Mouse (Mus musculus) kidney, embryonic 16.5 days (tissue): ENCODE data around the gene Efs. TPM values are rescaled to one million over a fixed set of nuclear protein-coding genes. Genes with fewer than 3 reads are reported as not detected.
"Not testable (repeated sequence)": the region's sequence is repeated elsewhere in the genome, so short reads cannot be mapped to it uniquely, and the experiment has no call there.

Experiments
- ATAC-seq: fragments of 200-750 bp; cut with Nextera tagmentation; 2 replicates; pipeline ENCODE4 v1.8.0; 2017; ENCODE audit warnings: moderate TSS enrichment; ENCODE audit not compliant: low FRiP score, low TSS enrichment
- H3K27ac ChIP-seq: fragments of 300-500 bp; sonication (generic); 2 replicates; pipeline ENCODE4 v1.5.1; 2014; ENCODE audit warnings: low read length
- H3K27me3 ChIP-seq: fragments of 300-500 bp; sonication (generic); 2 replicates; pipeline ENCODE4 v1.6.1; 2014; ENCODE audit warnings: low read length, control low read depth, mixed read lengths; ENCODE audit not compliant: insufficient read depth
- H3K36me3 ChIP-seq: fragments of 300-500 bp; sonication (generic); 2 replicates; pipeline ENCODE4 v1.6.1; 2014; ENCODE audit warnings: low read length, control low read depth, mixed read lengths; ENCODE audit not compliant: insufficient read depth
- H3K4me1 ChIP-seq: fragments of 300-500 bp; sonication (generic); 2 replicates; pipeline ENCODE4 v1.6.1; 2014; ENCODE audit warnings: low read length, control low read depth, mixed read lengths; ENCODE audit not compliant: insufficient read depth
- H3K4me2 ChIP-seq: fragments of 300-500 bp; sonication (generic); replicated peaks from 2 replicates; pipeline ENCODE4 v1.6.1; 2014; ENCODE audit warnings: low read depth, low read length
- H3K4me3 ChIP-seq: fragments of 300-500 bp; sonication (generic); 2 replicates; pipeline ENCODE4 v1.5.1; 2014; ENCODE audit warnings: mild to moderate bottlenecking, low read length
- H3K9ac ChIP-seq: fragments of 300-500 bp; sonication (generic); replicated peaks from 2 replicates; pipeline ENCODE4 v1.6.1; 2014; ENCODE audit warnings: low read length
- H3K9me3 ChIP-seq: fragments of 300-500 bp; sonication (generic); 2 replicates; pipeline ENCODE4 v1.6.1; 2016; ENCODE audit warnings: low read length, control low read depth
- WGBS: fragments of 180-500 bp; shearing (Covaris S2); extraction: QIAGEN DNeasy Blood & Tissue Kit; methylation state at CpG from one replicate; pipeline ENCODE4 v1.1.7; 2014; 5-methylcytosine and 5-hydroxymethylcytosine counted together
- polyA plus RNA-seq: library from polyadenylated mRNA; unstranded; fragments of >200 nt; fragmentation: Nextera tagmentation; extraction: Ambion mirVana; gene quantifications from 2 replicates; pipeline ENCODE4 v1.2.1, GENCODE M21; 2015

Gene Efs
- polyA plus RNA-seq: 30.0 and 33.0 TPM in 2 replicates

GRCm38 (mm10) chr14:54925349-54926342, at the start of gene Efs:
TSS of gene Efs (minus strand) at chr14:54926126.
- Histone ChIP-seq H3K36me3 (peaks cover 15% of the 10 kb centered on the region; the same call in 1 of the 2 replicates), H3K9ac (peak within 1 kb of the TSS; percentile 82), H3K27ac (peak within 1 kb of the TSS; percentile 99), H3K4me3 (peak within 1 kb of the TSS; percentile 55), H3K4me2 (peak within 1 kb of the TSS; percentile 81), H3K27me3 (0 out of 2 replicates have a peak, but pooled peaks cover 2% of the 10 kb centered on the region), H3K9me3 (peaks cover 13% of the 10 kb centered on the region), H3K4me1 (peaks cover 36% of the 10 kb centered on the region)
- WGBS: 2% methylated on average over 57 of the region's 57 CpGs
- peak; percentile 72 for ATAC-seq

- no peak overlapping the region for H3K27ac ChIP-seq
- H3K27me3 ChIP-seq: no peaks in the 10 kb centered on the region
- H3K36me3 ChIP-seq: no peaks in the 10 kb centered on the region
- WGBS: 80% methylated on average over 5 of the region's 6 CpGs
- no peak for ATAC-seq
- H3K4me1 ChIP-seq: no peaks in the 10 kb centered on the region
- no peak overlapping the region for H3K4me3 ChIP-seq
- H3K4me2 ChIP-seq: no peak overlapping the region
- H3K9me3 ChIP-seq: no peaks in the 10 kb centered on the region
- no peak overlapping the region for H3K9ac ChIP-seq
Observed at GRCm38 (mm10) chr14:54974068-54974791, 48.3 kb upstream of the Efs start.

- ATAC-seq, H3K4me2 ChIP-seq, H3K4me1 ChIP-seq, H3K27me3 ChIP-seq, H3K4me3 ChIP-seq, H3K9ac ChIP-seq, H3K27ac ChIP-seq, H3K36me3 ChIP-seq, H3K9me3 ChIP-seq: not testable (repeated sequence)
- WGBS: 91% methylated on average over 6 of the region's 11 CpGs
Observed at GRCm38 (mm10) chr14:54972786-54973185, 46.9 kb upstream of the Efs start.

- Histone ChIP-seq H3K27me3 (no peaks in the 10 kb centered on the region), H3K36me3 (no peaks in the 10 kb centered on the region), H3K27ac (no peak overlapping the region), H3K4me2 (no peak overlapping the region), H3K9me3 (no peaks in the 10 kb centered on the region), H3K4me3 (no peak overlapping the region), H3K9ac (no peak overlapping the region), H3K4me1 (no peaks in the 10 kb centered on the region)
- ATAC-seq: no peak
Observed at GRCm38 (mm10) chr14:54968344-54968743, 42.4 kb upstream of the Efs start.

GRCm38 (mm10) chr14:54967874-54968273, 41.9 kb upstream of the Efs start:
- no peak for ATAC-seq
- Histone ChIP-seq H3K27me3 (no peaks in the 10 kb centered on the region), H3K36me3 (no peaks in the 10 kb centered on the region), H3K4me2 (no peak overlapping the region), H3K4me1 (no peaks in the 10 kb centered on the region), H3K9me3 (no peaks in the 10 kb centered on the region), H3K4me3 (no peak overlapping the region), H3K27ac (no peak overlapping the region), H3K9ac (no peak overlapping the region)
- WGBS: 90% methylated on average over 3 of the region's 3 CpGs

- WGBS: 63% methylated on average over 7 of the region's 7 CpGs
- H3K4me3 ChIP-seq: no peak within 1 kb of the TSS
- H3K4me1 ChIP-seq: no peaks in the 10 kb centered on the region
- H3K9me3 ChIP-seq: no peaks in the 10 kb centered on the region
- H3K27me3 ChIP-seq: no peaks in the 10 kb centered on the region
- H3K9ac ChIP-seq: no peak within 1 kb of the TSS
- no peak within 1 kb of the TSS for H3K4me2 ChIP-seq
- ATAC-seq: no peak
- H3K36me3 ChIP-seq: no peaks in the 10 kb centered on the region
- H3K27ac ChIP-seq: no peak within 1 kb of the TSS
Observed at GRCm38 (mm10) chr14:54966320-54966977, 40.5 kb upstream of the Efs start, which contains the start of gene Myh6. TSS of gene Myh6 (minus strand) at chr14:54966927.

GRCm38 (mm10) chr14:54965631-54966030, 39.7 kb upstream of the Efs start:
- no peaks in the 10 kb centered on the region for H3K27me3 ChIP-seq
- no peak overlapping the region for H3K9ac ChIP-seq
- no peak overlapping the region for H3K4me3 ChIP-seq
- no peak overlapping the region for H3K4me2 ChIP-seq
- H3K36me3 ChIP-seq: no peaks in the 10 kb centered on the region
- no peaks in the 10 kb centered on the region for H3K9me3 ChIP-seq
- H3K27ac ChIP-seq: no peak overlapping the region
- 66% methylated on average over 6 of the region's 6 CpGs for WGBS
- no peaks in the 10 kb centered on the region for H3K4me1 ChIP-seq
- no peak for ATAC-seq

- WGBS: 78% methylated on average over 15 of the region's 15 CpGs
- Histone ChIP-seq H3K9ac (no peak overlapping the region), H3K4me3 (no peak overlapping the region)
Observed at GRCm38 (mm10) chr14:54965044-54965443, 39.1 kb upstream of the Efs start.

GRCm38 (mm10) chr14:54963727-54964126, 37.8 kb upstream of the Efs start:
- H3K9ac ChIP-seq: no peak overlapping the region
- 87% methylated on average over 11 of the region's 11 CpGs for WGBS
- no peak overlapping the region for H3K27ac ChIP-seq
- H3K4me1 ChIP-seq: no peaks in the 10 kb centered on the region
- H3K4me3 ChIP-seq: no peak overlapping the region
- no peaks in the 10 kb centered on the region for H3K27me3 ChIP-seq
- no peak for ATAC-seq
- no peaks in the 10 kb centered on the region for H3K36me3 ChIP-seq
- no peak overlapping the region for H3K4me2 ChIP-seq
- H3K9me3 ChIP-seq: no peaks in the 10 kb centered on the region

More at GRCm38 (mm10) chr14:54965044-54965443, 39.1 kb upstream of the Efs start:
- ATAC-seq: no peak
- Histone ChIP-seq H3K36me3 (no peaks in the 10 kb centered on the region), H3K4me1 (no peaks in the 10 kb centered on the region), H3K27ac (no peak overlapping the region), H3K4me2 (no peak overlapping the region), H3K27me3 (no peaks in the 10 kb centered on the region), H3K9me3 (no peaks in the 10 kb centered on the region)
